Mouse (Mus musculus): ENCODE measurements at regions not wholly inside any gene's neighbourhood (a gene's known extent, or its start where the extent isn't known, plus 50 kb on each side); places are given as distances from the start of the nearest gene placed in this dataset.

DNA sequence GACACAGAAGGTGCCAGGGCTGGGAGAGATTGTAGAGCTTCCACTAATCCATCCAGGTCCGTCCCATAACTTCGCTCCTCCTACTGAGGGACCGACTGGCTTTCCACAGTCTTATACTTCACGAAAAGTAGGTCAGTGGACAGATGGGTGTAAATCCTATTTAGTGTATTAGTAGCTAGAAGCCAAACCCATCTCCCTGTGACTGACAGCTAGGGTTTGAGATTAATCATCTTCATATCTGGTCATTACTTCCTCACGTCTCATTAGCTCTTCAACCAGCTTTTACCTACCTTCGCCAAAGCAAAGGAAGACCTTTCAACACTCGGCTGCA, 60.4 kb upstream of the Scaf11 start:
- no peak for DNase-seq

DNA sequence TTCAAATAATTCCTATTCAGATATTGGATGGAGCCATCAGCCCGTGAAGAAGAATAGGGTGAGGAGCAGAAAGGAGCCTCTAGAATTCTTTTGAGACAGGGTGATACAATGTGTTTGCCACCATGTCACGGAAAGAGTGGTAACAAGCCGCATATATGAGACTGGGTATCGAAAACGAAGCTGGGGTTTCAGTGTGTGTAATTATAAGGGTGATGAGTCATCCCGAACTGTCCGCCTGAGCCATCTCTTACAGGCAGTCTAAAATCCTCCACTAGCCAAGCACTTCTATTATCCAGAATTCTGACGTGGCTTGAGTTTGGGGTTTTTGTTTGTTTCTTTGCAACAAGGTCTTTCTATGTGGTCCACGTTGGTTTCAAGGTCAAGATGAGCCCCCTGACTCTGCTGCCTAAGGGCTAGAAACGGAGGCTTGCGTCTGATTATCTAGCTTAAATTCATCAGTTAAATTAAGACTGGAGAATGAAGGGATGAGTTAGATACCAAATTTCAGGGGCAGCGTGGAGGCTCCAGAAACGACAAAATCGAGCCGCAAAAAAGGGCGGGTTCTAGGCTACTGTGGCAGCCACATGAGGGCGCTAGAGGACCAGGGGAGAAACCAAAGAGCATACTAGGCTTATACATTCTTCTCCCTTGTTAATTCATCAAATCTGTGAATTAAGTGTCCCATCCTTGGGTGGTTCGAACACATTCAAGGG, 59.9 kb upstream of the Scaf11 start:
- DNase-seq = peak; percentile 45

DNA sequence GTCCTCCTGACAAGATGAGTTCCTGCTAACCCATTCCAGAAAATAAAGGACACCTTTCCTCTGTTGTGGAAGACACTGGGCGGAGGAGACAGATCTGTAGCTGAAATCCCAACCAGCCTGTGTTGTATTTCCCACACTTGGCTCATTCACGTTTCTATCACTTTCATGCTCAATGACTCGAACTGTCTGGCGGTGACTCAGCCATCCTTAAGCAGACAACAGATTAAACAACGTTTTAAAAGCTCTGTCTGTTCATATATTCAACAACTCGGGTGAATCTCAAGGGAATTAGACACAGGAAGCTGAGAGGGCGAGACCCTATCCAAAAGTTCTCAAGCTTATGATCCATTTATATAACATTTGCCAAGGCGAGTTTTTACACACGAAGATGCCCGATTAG, 57.5 kb upstream of the Scaf11 start:
- no peak for DNase-seq

DNA sequence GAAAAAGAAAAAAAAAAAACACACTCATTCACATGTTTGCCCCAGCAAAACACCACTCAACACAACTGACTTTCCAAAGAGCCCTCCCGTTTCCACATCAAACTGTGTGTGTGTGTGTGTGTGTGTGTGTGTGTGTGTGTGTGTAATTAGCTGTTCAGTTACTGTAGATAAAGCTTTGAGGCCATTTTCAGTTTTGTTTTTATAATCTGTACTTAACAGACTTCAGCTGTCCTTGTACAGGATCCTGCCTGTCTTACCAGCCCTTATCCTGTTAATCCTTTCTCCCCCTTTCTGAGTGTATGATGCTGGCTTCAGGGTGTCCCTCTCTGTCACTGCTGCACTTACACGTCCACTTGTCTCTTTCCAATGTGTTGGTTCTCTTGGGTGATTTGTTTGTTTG, 55.0 kb upstream of the Scaf11 start:
- no peak for DNase-seq

DNA sequence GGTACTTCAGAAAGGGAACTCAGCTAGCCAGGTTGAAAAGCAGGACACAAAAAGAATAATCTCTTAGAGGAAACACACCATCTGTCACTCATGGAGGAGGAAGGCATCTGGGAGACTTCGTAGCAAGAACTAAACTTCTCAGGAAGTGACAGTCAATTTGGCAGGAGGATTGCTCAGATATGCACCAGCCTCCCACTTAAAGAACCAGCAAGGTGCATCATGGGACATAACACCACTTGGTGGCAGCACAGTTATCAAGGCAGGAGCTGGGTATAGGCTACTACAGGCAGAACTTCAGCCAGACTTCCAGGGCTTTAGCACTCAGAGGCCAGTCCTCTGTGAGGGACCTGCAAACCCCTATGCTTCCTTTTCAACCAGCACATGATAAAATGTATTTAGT, 52.0 kb upstream of the Scaf11 start:
- DNase-seq = no peak
